Comparison of ENCODE assay signal across 22 mouse cellular contexts in genomic region chr8:121811931-121812570, GRCm38 (mm10). TPM values are rescaled to one million over a fixed set of nuclear protein-coding genes. Genes with fewer than 3 reads are reported as not detected.
DNase-seq lines count a peak whose midpoint lies in the region; ATAC-seq and TF ChIP-seq lines count a peak whose summit lies in the region.
"Had no signal": no experiment of that assay in that cellular context is flagged by ENCODE, and none has a peak within 500 bp of the region (broad histone marks: within the 10 kb centered on the region; RNA-seq: fewer than 3 reads in every experiment).

No protein-coding gene starts in this region.

- intact Hi-C loops in left cerebral cortex, adult 2 months (cut with DNase I): loop anchor here (5.0 kb wide), 1 partner anchor 80 kb away; no protein-coding TSS in a partner anchor
- intact Hi-C loops in left cerebral cortex, postnatal 14 days (cut with DNase I): no loop called here

- peaks cover 2% of the 10 kb centered on the region; the same call in 1 of the 2 replicates for H3K36me3 ChIP-seq in heart, embryonic 11.5 days (ENCODE audit: control insufficient read depth, insufficient read depth, low read length)

- peak; percentile 68 for DNase-seq in adrenal gland, postnatal 10 days
- DNase-seq in adrenal gland, postnatal 25 days: no peak
- DNase-seq in heart, adult 11 months: peak; percentile 88
- no peak for DNase-seq in left cerebral cortex, adult 2 months (ENCODE audit: extremely low spot score in 1 of 2, low spot score in 2 of 2)
- DNase-seq in left cerebral cortex, postnatal 14 days (ENCODE audit: low spot score in 2 of 2): no peak
- no peak for DNase-seq in thymus, postnatal 14 days
- DNase-seq: cerebellum, adult 18-20 months; cerebellum, adult 9-11 months; cerebellum, postnatal 36 days; gastrocnemius, postnatal 25 days; kidney, adult 2 months had no signal

- 0 out of 2 replicates have a peak, but pooled peaks cover 3% of the 10 kb centered on the region for H3K4me1 ChIP-seq in heart, embryonic 11.5 days (ENCODE audit: control insufficient read depth, insufficient read depth, low read length)
- H3K4me1 ChIP-seq in brown adipose tissue, adult 24 weeks (ENCODE audit: control insufficient read depth, insufficient read depth, insufficient read length, low read length): 0 out of 2 replicates have a peak, but pooled peaks cover 5% of the 10 kb centered on the region
- H3K4me1 ChIP-seq: embryonic facial prominence, embryonic 10.5 days; hindbrain, embryonic 10.5 days; hindbrain, embryonic 15.5 days; kidney, embryonic 15.5 days had no signal

- no peak overlapping the region for H3K4me2 ChIP-seq in heart, embryonic 11.5 days
- H3K4me2 ChIP-seq: heart, embryonic 13.5 days; hindbrain, embryonic 15.5 days; kidney, embryonic 15.5 days had no signal

- whole genome bisulfite sequencing in heart, embryonic 11.5 days (ENCODE audit: insufficient replicate concordance): 87% methylated on average over 12 of the region's 12 CpGs

- ATAC-seq in heart, embryonic 11.5 days (replicated peaks; ENCODE audit: insufficient number of reproducible peaks, low FRiP score, low TSS enrichment): no peak
- ATAC-seq: activated CD4-positive, CD25-positive, alpha-beta regulatory T cell, adult 4 months; forebrain, embryonic 14.5 days; intestine, embryonic 16.5 days; Patski had no signal

- H3K9ac ChIP-seq in heart, embryonic 11.5 days (ENCODE audit: low read depth, low read length): no peak overlapping the region
- H3K9ac ChIP-seq: heart, embryonic 13.5 days; hindbrain, embryonic 15.5 days; kidney, embryonic 15.5 days had no signal

- H3K4me3 ChIP-seq in heart, embryonic 11.5 days (ENCODE audit: low read depth, low read length): no peak overlapping the region
- no peak overlapping the region for H3K4me3 ChIP-seq in left cerebral cortex, adult 2 months
- H3K4me3 ChIP-seq in brown adipose tissue, adult 24 weeks (ENCODE audit: insufficient read depth, low read depth, low read length): no peak overlapping the region
- H3K4me3 ChIP-seq: embryonic facial prominence, embryonic 10.5 days; heart, embryonic 13.5 days; hindbrain, embryonic 10.5 days; hindbrain, embryonic 15.5 days; kidney, embryonic 15.5 days had no signal

- no peaks in the 10 kb centered on the region for H3K27me3 ChIP-seq in heart, embryonic 11.5 days (ENCODE audit: control insufficient read depth, insufficient read depth, low read length)
- H3K27me3 ChIP-seq: heart, embryonic 13.5 days; hindbrain, embryonic 15.5 days; kidney, embryonic 15.5 days; Patski had no signal

- H3K27ac ChIP-seq in heart, embryonic 11.5 days (ENCODE audit: low read depth, low read length): no peak overlapping the region
- peak overlapping the region; percentile 83 for H3K27ac ChIP-seq in left cerebral cortex, adult 2 months
- H3K27ac ChIP-seq in brown adipose tissue, adult 24 weeks (replicated peaks; ENCODE audit: low read depth, low read length): peak overlapping the region; percentile 47; the same call in 1 of the 2 replicates
- H3K27ac ChIP-seq: embryonic facial prominence, embryonic 10.5 days; heart, embryonic 13.5 days; hindbrain, embryonic 10.5 days; hindbrain, embryonic 15.5 days; kidney, embryonic 15.5 days had no signal

- no peaks in the 10 kb centered on the region for H3K9me3 ChIP-seq in heart, embryonic 11.5 days (replicated peaks; ENCODE audit: control insufficient read depth, low read length)
- H3K9me3 ChIP-seq: embryonic facial prominence, embryonic 10.5 days; heart, embryonic 13.5 days; hindbrain, embryonic 10.5 days; hindbrain, embryonic 15.5 days; kidney, embryonic 15.5 days had no signal

- no peak for TF ChIP-seq CTCF in left cerebral cortex, adult 2 months (IDR thresholded peaks at IDR 0.05)

RNA-seq across cellular contexts. Expression of gene Klhdc4, which starts 17.3 kb away (rescaled TPM):
- total RNA-seq in adrenal gland, postnatal 10 days (2021): 10 to 100 TPM; 18.0 to 20.4 TPM
- total RNA-seq in adrenal gland, postnatal 25 days (2021): 29.1 and 30.5 TPM in 2 replicates
- 31.0 and 31.1 TPM in 2 replicates for polyA plus RNA-seq in heart, embryonic 11.5 days (2014; fragmentation: Nextera tagmentation; extraction: Ambion mirVana)
- total RNA-seq in left cerebral cortex, adult 2 months (2021): 10 to 100 TPM; 33.2 to 38.3 TPM
- 10 to 100 TPM; 26.0 to 27.1 TPM for total RNA-seq in left cerebral cortex, postnatal 14 days (2021)
- 10.5 and 11.4 TPM in 2 replicates for polyA plus RNA-seq in brown adipose tissue, adult 24 weeks (2012; ENCODE audit: insufficient read depth, insufficient read length, missing spikeins)

Comparison
In these comparisons a context has a peak if more than half of its experiments do, and no peak if none do; other contexts are left out.
1. DNase-seq: peak in adrenal gland, postnatal 10 days (single experiment) and heart, adult 11 months (single experiment); none in adrenal gland, postnatal 25 days (single experiment), left cerebral cortex, adult 2 months (0 of 2), left cerebral cortex, postnatal 14 days (0 of 2) and thymus, postnatal 14 days (single experiment).